Comparison of ENCODE assay signal across 29 mouse cellular contexts in the genomic region with DNA sequence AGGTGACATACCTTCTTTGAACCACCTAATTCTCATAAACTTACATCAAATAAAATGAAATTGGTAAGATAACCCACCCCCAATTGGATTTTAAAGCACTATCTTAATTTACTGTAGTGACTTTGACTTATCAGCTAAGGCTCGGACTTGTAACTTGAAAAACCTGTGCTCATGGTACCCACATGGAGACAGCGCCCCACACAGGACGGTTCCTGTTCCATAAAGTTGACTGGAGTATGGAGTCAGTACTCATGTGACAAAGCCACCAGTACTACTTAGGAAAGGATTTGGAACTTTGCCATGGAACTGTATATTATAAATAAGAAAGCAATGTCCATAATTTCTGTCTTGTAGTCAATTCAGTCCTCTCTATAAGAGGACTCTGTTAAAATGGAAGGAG. TPM values are rescaled to one million over a fixed set of nuclear protein-coding genes. Genes with fewer than 3 reads are reported as not detected.
"Had no signal": no experiment of that assay in that cellular context is flagged by ENCODE, and none has a peak within 500 bp of the region (broad histone marks: within the 10 kb centered on the region; RNA-seq: fewer than 3 reads in every experiment).

No protein-coding gene starts in this region.

- DNase-seq: kidney, adult 8-10 months; kidney, postnatal 10 days; kidney, postnatal 36 days; layer of hippocampus, postnatal 36 days; liver, embryonic 13.5 days; lung, adult 2 months; lung, postnatal 36 days; retina, postnatal 1 day; right cerebral cortex, postnatal 25 days; spleen, adult 18-20 months; thymus, adult 2 months; thymus, postnatal 14 days; thymus, postnatal 4 days had no signal

RNA-seq across cellular contexts. Expression of gene Gm12117, which starts 59.1 kb away (rescaled TPM):
- total RNA-seq: layer of hippocampus, postnatal 36 days; left cerebral cortex, postnatal 14 days; liver, adult 2 months; monocyte, adult 5-6 weeks; neutrophil, adult 5-6 weeks had no signal
- polyA plus RNA-seq: kidney, embryonic 15.5 days; limb, embryonic 10.5 days; limb, embryonic 13.5 days; liver, adult 2 months; liver, embryonic 13.5 days; liver, embryonic 16.5 days; lung, adult 2 months; lung, postnatal 0 days; midbrain, embryonic 10.5 days; midbrain, embryonic 13.5 days; midbrain, embryonic 16.5 days; myocyte; neural tube, embryonic 13.5 days; stomach, embryonic 16.5 days; testis, adult 2 months; thymus, adult 2 months had no signal
